ENCODE assay signal across 25 mouse cellular contexts in the genomic region with DNA sequence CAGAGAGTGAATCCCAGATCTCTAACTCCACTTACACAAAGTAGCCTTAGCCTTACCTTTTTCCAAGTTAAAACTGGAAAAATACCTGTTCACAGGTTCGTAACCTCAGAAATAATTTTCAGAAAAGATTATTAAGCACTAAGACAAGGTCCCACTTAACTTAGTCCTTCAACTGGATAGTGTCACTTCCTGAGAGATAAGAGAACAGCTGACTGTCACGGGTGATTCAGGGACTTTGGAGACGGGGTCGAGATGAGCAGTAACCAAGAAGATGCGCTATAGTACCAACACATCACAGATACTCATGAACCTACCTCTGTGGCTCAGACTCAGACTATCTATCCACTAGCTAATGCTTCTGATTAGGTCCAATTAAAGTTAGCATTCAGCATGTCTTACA.
"Had no signal": no experiment of that assay in that cellular context is flagged by ENCODE, and none has a peak within 500 bp of the region (broad histone marks: within the 10 kb centered on the region; RNA-seq: fewer than 3 reads in every experiment).

No protein-coding gene starts in this region.

- H3K4me1 ChIP-seq: heart, embryonic 10.5 days; hindbrain, embryonic 12.5 days; intestine, embryonic 15.5 days; limb, embryonic 10.5 days; liver, embryonic 13.5 days had no signal

- H3K9ac ChIP-seq: heart, embryonic 12.5 days; hindbrain, embryonic 12.5 days; hindbrain, embryonic 14.5 days; intestine, embryonic 15.5 days; limb, embryonic 12.5 days; liver, embryonic 13.5 days had no signal

- H3K9me3 ChIP-seq: heart, embryonic 10.5 days; heart, embryonic 12.5 days; hindbrain, embryonic 10.5 days; hindbrain, embryonic 12.5 days; intestine, embryonic 15.5 days; limb, embryonic 10.5 days; limb, embryonic 12.5 days; liver, embryonic 13.5 days had no signal

- DNase-seq: gastrocnemius, postnatal 25 days; heart, adult 18-20 months; heart, postnatal 10 days; heart, postnatal 4 days; kidney, adult 18-20 months; kidney, adult 8-10 months; kidney, postnatal 10 days; kidney, postnatal 25 days; kidney, postnatal 4 days; liver; liver, embryonic 13.5 days had no signal

- H3K27me3 ChIP-seq: heart, embryonic 12.5 days; hindbrain, embryonic 12.5 days; intestine, embryonic 15.5 days; limb, embryonic 12.5 days; liver, embryonic 13.5 days had no signal

- H3K27ac ChIP-seq: heart, embryonic 10.5 days; hindbrain, embryonic 10.5 days; hindbrain, embryonic 12.5 days; hindbrain, embryonic 14.5 days; intestine, embryonic 15.5 days; layer of hippocampus, adult 2 months; left cerebral cortex, adult 2 months; limb, embryonic 10.5 days; limb, embryonic 12.5 days; liver, embryonic 13.5 days had no signal

- H3K4me2 ChIP-seq: heart, embryonic 12.5 days; hindbrain, embryonic 12.5 days; hindbrain, embryonic 14.5 days; intestine, embryonic 15.5 days; limb, embryonic 12.5 days; liver, embryonic 11.5 days; liver, embryonic 13.5 days had no signal

- H3K36me3 ChIP-seq: intestine, embryonic 15.5 days; limb, embryonic 12.5 days had no signal

- ATAC-seq: hindbrain, embryonic 16.5 days; inflammation-experienced regulatory T-cells, adult 6 months; intestine, embryonic 15.5 days; intestine, postnatal 0 days had no signal

- H3K4me3 ChIP-seq: heart, embryonic 10.5 days; heart, embryonic 12.5 days; hindbrain, embryonic 10.5 days; hindbrain, embryonic 12.5 days; intestine, embryonic 15.5 days; layer of hippocampus, adult 2 months; left cerebral cortex, adult 2 months; limb, embryonic 10.5 days; limb, embryonic 12.5 days; liver, embryonic 13.5 days had no signal
